Mouse (Mus musculus) intestine, embryonic 16.5 days (tissue): ENCODE data around the gene Als2cr12. TPM values are rescaled to one million over a fixed set of nuclear protein-coding genes. Genes with fewer than 3 reads are reported as not detected.
"Not testable (repeated sequence)": the region's sequence is repeated elsewhere in the genome, so short reads cannot be mapped to it uniquely, and the experiment has no call there.

Experiments
- ATAC-seq: fragments of 200-750 bp; cut with Nextera tagmentation; 2 replicates; pipeline ENCODE4 v1.8.0; 2017; ENCODE audit warnings: moderate TSS enrichment, moderate library complexity
- H3K27ac ChIP-seq: fragments of 300-500 bp; sonication (generic); 2 replicates; pipeline ENCODE4 v1.5.1; 2014; ENCODE audit warnings: mild to moderate bottlenecking, low read length
- H3K27me3 ChIP-seq: fragments of 300-500 bp; sonication (generic); replicated peaks from 2 replicates; pipeline ENCODE4 v1.6.1; 2014; ENCODE audit warnings: low read length, control low read depth, mixed read lengths; ENCODE audit not compliant: control insufficient read depth, insufficient read depth
- H3K36me3 ChIP-seq: fragments of 300-500 bp; sonication (generic); 2 replicates; pipeline ENCODE4 v1.6.1; 2014; ENCODE audit warnings: low read length, control low read depth; ENCODE audit not compliant: control insufficient read depth, insufficient read depth
- H3K4me1 ChIP-seq: fragments of 300-500 bp; sonication (generic); 2 replicates; pipeline ENCODE4 v1.6.1; 2014; ENCODE audit warnings: low read length, control low read depth, mixed read lengths; ENCODE audit not compliant: control insufficient read depth, insufficient read depth
- H3K4me2 ChIP-seq: fragments of 300-500 bp; sonication (generic); 2 replicates; pipeline ENCODE4 v1.6.1; 2014; ENCODE audit warnings: low read depth, low read length, control low read depth
- H3K4me3 ChIP-seq: fragments of 300-500 bp; sonication (generic); 2 replicates; pipeline ENCODE4 v1.5.1; 2014; ENCODE audit warnings: mild to moderate bottlenecking, low read length
- H3K9ac ChIP-seq: fragments of 300-500 bp; sonication (generic); 2 replicates; pipeline ENCODE4 v1.6.1; 2014; ENCODE audit warnings: low read depth, low read length
- H3K9me3 ChIP-seq: fragments of 300-500 bp; sonication (generic); 2 replicates; pipeline ENCODE4 v1.6.1; 2016; ENCODE audit warnings: low read length, control low read depth; ENCODE audit not compliant: control insufficient read depth
- WGBS: fragments of 180-500 bp; shearing (Covaris S2); extraction: QIAGEN DNeasy Blood & Tissue Kit; methylation state at CpG from one replicate; pipeline ENCODE4 v1.1.7; 2014; 5-methylcytosine and 5-hydroxymethylcytosine counted together
- polyA plus RNA-seq: library from polyadenylated mRNA; unstranded; fragments of >200 nt; fragmentation: Nextera tagmentation; extraction: Ambion mirVana; gene quantifications from 2 replicates; pipeline ENCODE4 v1.2.1, GENCODE M21; 2015

Als2cr12 gene
- polyA plus RNA-seq, 1 experiment from 2014 or later, result 1.8 TPM

GRCm38 (mm10) chr1:58697607-58698006 is 1.8 kb upstream of the Als2cr12 start:
- peak; percentile 56; the same call in 1 of the 2 replicates for ATAC-seq

GRCm38 (mm10) chr1:58693696-58694095 is 2.1 kb downstream of the Als2cr12 start:
- H3K4me3 ChIP-seq, result no peak overlapping the region
- no peaks in the 10 kb centered on the region for H3K9me3 ChIP-seq
- H3K4me1 ChIP-seq, result 0 out of 2 replicates have a peak, but pooled peaks cover 3% of the 10 kb centered on the region
- H3K9ac ChIP-seq, result no peak overlapping the region
- H3K27me3 ChIP-seq, result no peaks in the 10 kb centered on the region
- H3K27ac ChIP-seq, result no peak overlapping the region
- WGBS, result 88% methylated on average over 1 of the region's 1 CpGs
- no peaks in the 10 kb centered on the region for H3K36me3 ChIP-seq
- no peak for ATAC-seq
- H3K4me2 ChIP-seq, result no peak overlapping the region

More at GRCm38 (mm10) chr1:58697607-58698006, 1.8 kb upstream of the Als2cr12 start:
- WGBS, result 56% methylated on average over 1 of the region's 1 CpGs
- H3K9me3 ChIP-seq, H3K27me3 ChIP-seq, H3K27ac ChIP-seq, H3K4me3 ChIP-seq, H3K4me1 ChIP-seq, H3K36me3 ChIP-seq, H3K4me2 ChIP-seq, H3K9ac ChIP-seq: not testable (repeated sequence)

GRCm38 (mm10) chr1:58691718-58692117 is 4.1 kb downstream of the Als2cr12 start:
- 60% methylated on average over 1 of the region's 1 CpGs for WGBS
- not testable (repeated sequence) for H3K36me3 ChIP-seq, H3K9me3 ChIP-seq, H3K4me2 ChIP-seq, H3K4me3 ChIP-seq, H3K4me1 ChIP-seq, H3K27me3 ChIP-seq, H3K9ac ChIP-seq
- ATAC-seq, result peak; percentile 83
- H3K27ac ChIP-seq, result peak overlapping the region; percentile 57; the same call in 1 of the 2 replicates

- H3K9me3 ChIP-seq, H3K4me1 ChIP-seq, H3K9ac ChIP-seq, H3K4me3 ChIP-seq, H3K36me3 ChIP-seq, H3K27me3 ChIP-seq: not testable (repeated sequence)
- peak overlapping the region; percentile 84 for H3K27ac ChIP-seq
- WGBS, result 56% methylated on average over 2 of the region's 3 CpGs
- 0 out of 2 replicates have a peak overlapping the region, but pooled peaks have one; percentile 19 for H3K4me2 ChIP-seq
- ATAC-seq, result peak; percentile 93
Measured at GRCm38 (mm10) chr1:58690834-58691488, 4.8 kb downstream of the Als2cr12 start.

GRCm38 (mm10) chr1:58690006-58690744 is 5.6 kb downstream of the Als2cr12 start:
- peak overlapping the region; percentile 84 for H3K27ac ChIP-seq
- peak; percentile 79 for ATAC-seq
- peak overlapping the region; percentile 19; the same call in 1 of the 2 replicates for H3K4me2 ChIP-seq
- no peak overlapping the region for H3K4me3 ChIP-seq
- H3K4me1 ChIP-seq, result 0 out of 2 replicates have a peak, but pooled peaks cover 3% of the 10 kb centered on the region
- H3K27me3 ChIP-seq, result no peaks in the 10 kb centered on the region
- 55% methylated on average over 6 of the region's 6 CpGs for WGBS
- H3K9ac ChIP-seq, result no peak overlapping the region
- no peaks in the 10 kb centered on the region for H3K9me3 ChIP-seq
- H3K36me3 ChIP-seq, result no peaks in the 10 kb centered on the region

- WGBS, result 90% methylated on average over 1 of the region's 1 CpGs
Measured at GRCm38 (mm10) chr1:58689426-58689825, 6.4 kb downstream of the Als2cr12 start.

GRCm38 (mm10) chr1:58678412-58678811 is 17.4 kb downstream of the Als2cr12 start:
- H3K9ac ChIP-seq, H3K27me3 ChIP-seq, H3K27ac ChIP-seq, H3K4me3 ChIP-seq, H3K36me3 ChIP-seq, H3K4me2 ChIP-seq, H3K4me1 ChIP-seq, ATAC-seq, H3K9me3 ChIP-seq: not testable (repeated sequence)
- WGBS, result 69% methylated on average over 5 of the region's 5 CpGs

More at GRCm38 (mm10) chr1:58689426-58689825, 6.4 kb downstream of the Als2cr12 start:
- 0 out of 2 replicates have a peak, but pooled peaks cover 3% of the 10 kb centered on the region for H3K4me1 ChIP-seq
- H3K36me3 ChIP-seq, result no peaks in the 10 kb centered on the region
- no peaks in the 10 kb centered on the region for H3K9me3 ChIP-seq
- no peak overlapping the region for H3K9ac ChIP-seq
- H3K4me2 ChIP-seq, result no peak overlapping the region
- H3K4me3 ChIP-seq, result no peak overlapping the region
- H3K27me3 ChIP-seq, result no peaks in the 10 kb centered on the region
- ATAC-seq, result no peak
- no peak overlapping the region for H3K27ac ChIP-seq

- H3K4me3 ChIP-seq, result no peak overlapping the region
- no peak overlapping the region for H3K9ac ChIP-seq
Measured at GRCm38 (mm10) chr1:58677575-58677974, 18.2 kb downstream of the Als2cr12 start.

GRCm38 (mm10) chr1:58675011-58675410 is 20.8 kb downstream of the Als2cr12 start:
- no peak overlapping the region for H3K27ac ChIP-seq
- H3K27me3 ChIP-seq, result no peaks in the 10 kb centered on the region
- H3K4me3 ChIP-seq, result no peak overlapping the region
- H3K4me1 ChIP-seq, result no peaks in the 10 kb centered on the region
- H3K9ac ChIP-seq, result no peak overlapping the region
- H3K36me3 ChIP-seq, result no peaks in the 10 kb centered on the region
- WGBS, result 84% methylated on average over 3 of the region's 3 CpGs
- no peaks in the 10 kb centered on the region for H3K9me3 ChIP-seq
- no peak overlapping the region for H3K4me2 ChIP-seq
- no peak for ATAC-seq

More at GRCm38 (mm10) chr1:58677575-58677974, 18.2 kb downstream of the Als2cr12 start:
- Histone ChIP-seq H3K27ac (no peak overlapping the region), H3K27me3 (no peaks in the 10 kb centered on the region), H3K36me3 (no peaks in the 10 kb centered on the region), H3K4me1 (no peaks in the 10 kb centered on the region), H3K4me2 (no peak overlapping the region), H3K9me3 (no peaks in the 10 kb centered on the region)
- WGBS, result 98% methylated on average over 1 of the region's 1 CpGs
- no peak for ATAC-seq
